Mouse (Mus musculus) macrophage (primary cell): ENCODE results near the gene Gm20765. TPM values are rescaled to one million over a fixed set of nuclear protein-coding genes. Genes with fewer than 3 reads are reported as not detected.
"Not testable (repeated sequence)": the region's sequence is repeated elsewhere in the genome, so short reads cannot be mapped to it uniquely, and the experiment has no call there.

ENCODE experiments used
- H3K27ac ChIP-seq: fragments of 350-480 bp; formaldehyde crosslinking; 2 replicates; pipeline ENCODE4 v1.9.0; 2021
- H3K36me3 ChIP-seq: fragments of 350-480 bp; formaldehyde crosslinking; 2 replicates; pipeline ENCODE4 v1.9.0; 2021; ENCODE audit errors: inconsistent target
- H3K4me3 ChIP-seq: fragments of 350-480 bp; formaldehyde crosslinking; 2 replicates; pipeline ENCODE4 v1.9.0; 2021; ENCODE audit errors: inconsistent target
- H3K79me2 ChIP-seq: fragments of 350-480 bp; formaldehyde crosslinking; 2 replicates; pipeline ENCODE4 v1.9.0; 2021; ENCODE audit errors: inconsistent target
- WGBS: methylation state at CpG from one replicate; pipeline ENCODE4 v1.1.7; 2026; ENCODE audit warnings: inconsistent platforms; ENCODE audit not compliant: missing documents; 5-methylcytosine and 5-hydroxymethylcytosine counted together
- polyA plus RNA-seq: library from polyadenylated mRNA; stranded (reverse); fragments of 250-400 nt; gene quantifications from 3 replicates; pipeline ENCODE4 v1.2.4, GENCODE M21; 2018; ENCODE audit warnings: inconsistent platforms
- total RNA-seq, 78 experiments: library from RNA; depleted of rRNA; stranded (reverse); fragments of 250-400 nt; gene quantifications; 1 replicate in 9 of 78; 2 replicates in 24 of 78; 3 replicates in 43 of 78; 4 replicates in 2 of 78; pipeline ENCODE4 v1.2.4; 2018; ENCODE audit warnings: inconsistent platforms in 56 of 78

The Gm20765 gene
- total RNA-seq (2018; cell fraction: chromatin; rRNA removed): not detected
- not detected for total RNA-seq (2018; cell fraction: cytosol; rRNA removed)
- total RNA-seq (2018; cell fraction: nucleus; rRNA removed): not detected
- polyA plus RNA-seq: not detected in 3 replicates

DNA sequence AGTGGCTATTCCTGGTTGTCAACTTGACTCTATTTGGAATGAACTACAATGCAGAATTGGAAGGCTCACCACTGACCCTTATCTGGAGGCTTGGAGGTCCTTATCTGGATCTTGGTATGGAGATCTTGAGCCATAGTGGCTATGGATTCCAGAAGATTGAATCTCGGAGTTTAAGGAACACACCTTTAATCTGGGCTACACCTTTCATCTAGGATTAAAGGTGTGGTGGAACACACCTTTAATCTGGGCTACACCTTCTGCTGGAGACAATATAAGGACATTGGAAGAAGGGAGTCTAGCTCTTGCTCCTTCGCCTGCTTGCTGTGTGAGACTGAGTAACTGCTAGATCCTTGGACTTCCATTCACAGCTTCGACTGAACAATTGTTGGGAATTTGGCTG, at the start of gene Gm20765:
Gene Gm20765, plus strand, starts transcription at position 301 of the 400 bp plus-strand sequence.
- H3K4me3 ChIP-seq, H3K79me2 ChIP-seq, H3K27ac ChIP-seq, H3K36me3 ChIP-seq: not testable (repeated sequence)
- WGBS: no CpG with 5 or more reads among the region's 3 CpGs

DNA sequence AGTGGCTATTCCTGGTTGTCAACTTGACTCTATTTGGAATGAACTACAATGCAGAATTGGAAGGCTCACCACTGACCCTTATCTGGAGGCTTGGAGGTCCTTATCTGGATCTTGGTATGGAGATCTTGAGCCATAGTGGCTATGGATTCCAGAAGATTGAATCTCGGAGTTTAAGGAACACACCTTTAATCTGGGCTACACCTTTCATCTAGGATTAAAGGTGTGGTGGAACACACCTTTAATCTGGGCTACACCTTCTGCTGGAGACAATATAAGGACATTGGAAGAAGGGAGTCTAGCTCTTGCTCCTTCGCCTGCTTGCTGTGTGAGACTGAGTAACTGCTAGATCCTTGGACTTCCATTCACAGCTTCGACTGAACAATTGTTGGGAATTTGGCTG, 42.6 kb upstream of the Gm20765 start, which contains the start of gene Gm21293:
Gene Gm21293, plus strand, starts transcription at position 301 of the 400 bp plus-strand sequence.
- H3K27ac ChIP-seq, H3K36me3 ChIP-seq, H3K79me2 ChIP-seq, H3K4me3 ChIP-seq: not testable (repeated sequence)
- no CpG with 5 or more reads among the region's 3 CpGs for WGBS

- not testable (repeated sequence) for H3K36me3 ChIP-seq, H3K4me3 ChIP-seq, H3K27ac ChIP-seq, H3K79me2 ChIP-seq
- WGBS: no CpG with 5 or more reads among the region's 3 CpGs
Observed at GRCm38 (mm10) chr10:104151197-104151596, 34.1 kb upstream of the Gm20765 start, which contains the start of gene Gm6763. Gene Gm6763, plus strand, starts transcription at chr10:104151497.

- not testable (repeated sequence) for H3K79me2 ChIP-seq, H3K27ac ChIP-seq, H3K36me3 ChIP-seq, H3K4me3 ChIP-seq
- no CpG with 5 or more reads among the region's 3 CpGs for WGBS
Observed at GRCm38 (mm10) chr10:104159706-104160105, 25.6 kb upstream of the Gm20765 start, which contains the start of gene Gm8764. Gene Gm8764, plus strand, starts transcription at chr10:104160006.

- H3K4me3 ChIP-seq, H3K79me2 ChIP-seq, H3K27ac ChIP-seq, H3K36me3 ChIP-seq: not testable (repeated sequence)
- no CpG with 5 or more reads among the region's 3 CpGs for WGBS
Observed at GRCm38 (mm10) chr10:104168215-104168614, 17.1 kb upstream of the Gm20765 start, which contains the start of gene Gm21304. Gene Gm21304, plus strand, starts transcription at chr10:104168515.

DNA sequence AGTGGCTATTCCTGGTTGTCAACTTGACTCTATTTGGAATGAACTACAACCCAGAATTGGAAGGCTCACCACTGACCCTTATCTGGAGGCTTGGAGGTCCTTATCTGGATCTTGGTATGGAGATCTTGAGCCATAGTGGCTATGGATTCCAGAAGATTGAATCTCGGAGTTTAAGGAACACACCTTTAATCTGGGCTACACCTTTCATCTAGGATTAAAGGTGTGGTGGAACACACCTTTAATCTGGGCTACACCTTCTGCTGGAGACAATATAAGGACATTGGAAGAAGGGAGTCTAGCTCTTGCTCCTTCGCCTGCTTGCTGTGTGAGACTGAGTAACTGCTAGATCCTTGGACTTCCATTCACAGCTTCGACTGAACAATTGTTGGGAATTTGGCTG, 8.6 kb upstream of the Gm20765 start, which contains the start of gene Gm21312:
Gene Gm21312, plus strand, starts transcription at position 301 of the 400 bp plus-strand sequence.
- H3K36me3 ChIP-seq, H3K4me3 ChIP-seq: not testable (repeated sequence)
- no CpG with 5 or more reads among the region's 3 CpGs for WGBS

GRCm38 (mm10) chr10:104193742-104194141, 8.4 kb downstream of the Gm20765 start, which contains the start of gene Gm4340:
Gene Gm4340, plus strand, starts transcription at chr10:104194042.
- H3K4me3 ChIP-seq, H3K79me2 ChIP-seq, H3K27ac ChIP-seq, H3K36me3 ChIP-seq: not testable (repeated sequence)
- no CpG with 5 or more reads among the region's 3 CpGs for WGBS

More for the DNA sequence above, 8.6 kb upstream of the Gm20765 start, which contains the start of gene Gm21312:
- H3K27ac ChIP-seq, H3K79me2 ChIP-seq: not testable (repeated sequence)

DNA sequence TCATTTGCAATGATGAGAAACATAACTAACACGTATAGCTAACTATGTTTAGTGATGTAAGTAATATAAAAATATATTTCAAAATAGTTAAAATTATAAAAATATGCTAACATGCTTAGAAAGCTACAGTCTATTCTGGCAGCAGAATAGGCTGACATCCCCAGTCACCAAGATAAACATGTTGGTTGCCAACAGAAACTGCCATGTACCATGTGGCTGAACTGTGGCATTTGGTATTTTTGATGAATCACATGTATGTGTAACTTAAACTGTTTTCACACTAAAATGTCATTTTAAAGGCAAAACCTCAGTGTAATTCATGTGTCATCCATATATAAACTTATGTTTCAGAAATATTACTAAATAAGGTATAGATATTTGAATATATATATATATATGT, 24.3 kb downstream of the Gm20765 start:
- no peak overlapping the region for H3K27ac ChIP-seq
- no CpG with 5 or more reads among the region's 1 CpGs for WGBS
- H3K4me3 ChIP-seq: no peak overlapping the region
- no peaks in the 10 kb centered on the region for H3K79me2 ChIP-seq
- no peaks in the 10 kb centered on the region for H3K36me3 ChIP-seq

DNA sequence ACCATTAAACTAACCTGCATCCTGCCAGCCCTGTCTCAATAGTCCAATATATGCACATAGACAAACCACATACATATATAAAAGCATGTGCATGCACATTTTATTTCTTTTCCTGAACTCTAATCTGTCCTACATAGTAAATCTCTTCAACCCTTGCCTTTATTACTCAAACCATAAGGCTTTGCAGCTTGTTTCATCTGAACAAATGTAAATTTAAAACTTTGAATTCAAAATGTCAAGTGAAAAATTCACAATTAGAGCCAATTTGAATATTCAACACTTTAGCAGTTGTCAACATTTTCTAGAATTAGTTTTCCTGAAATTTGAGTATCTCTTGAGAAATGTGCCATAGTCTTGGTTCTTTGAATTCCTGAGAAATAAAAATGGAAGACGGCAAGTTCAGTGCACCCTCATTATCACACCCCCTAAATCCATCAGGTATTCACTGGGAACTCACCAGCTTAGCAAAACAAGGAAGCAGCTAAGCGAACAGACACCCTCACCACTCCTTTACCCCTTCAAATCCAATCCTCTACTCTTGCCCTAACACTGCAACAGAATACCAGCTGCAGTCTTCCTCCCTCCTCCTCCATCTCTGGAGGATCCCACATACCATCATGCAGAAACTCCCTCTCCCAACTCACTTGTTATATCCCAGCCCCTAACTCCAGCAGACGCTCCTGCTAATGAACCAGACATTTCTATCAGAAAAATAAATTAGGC, 25.1 kb downstream of the Gm20765 start:
- no peak overlapping the region for H3K27ac ChIP-seq
- no peak overlapping the region for H3K4me3 ChIP-seq
- H3K79me2 ChIP-seq: no peaks in the 10 kb centered on the region
- H3K36me3 ChIP-seq: no peaks in the 10 kb centered on the region
- WGBS: 87% methylated on average over 3 of the region's 3 CpGs

DNA sequence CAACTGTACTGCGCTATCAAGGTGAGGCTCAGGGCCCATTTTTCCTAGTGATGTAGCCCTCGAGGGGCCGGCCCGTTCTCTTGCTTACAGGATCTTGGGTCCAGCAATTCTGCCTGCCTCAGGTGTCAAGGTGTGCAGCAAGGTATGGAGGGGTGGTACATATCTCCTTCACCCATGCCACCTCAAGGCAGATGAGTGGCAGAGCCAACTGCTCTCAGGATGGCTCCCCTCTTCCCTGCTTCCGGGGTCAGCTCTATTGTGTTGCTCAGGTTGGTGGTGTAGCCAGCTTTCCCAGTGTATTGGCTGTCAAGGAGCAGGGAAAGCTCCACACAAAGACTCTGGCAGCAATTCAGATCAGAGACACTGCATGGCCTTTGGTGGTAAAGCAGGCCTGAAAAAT, 29.2 kb downstream of the Gm20765 start:
- Histone ChIP-seq H3K4me3 (no peak overlapping the region), H3K79me2 (no peaks in the 10 kb centered on the region), H3K27ac (no peak overlapping the region), H3K36me3 (no peaks in the 10 kb centered on the region)
- WGBS: 84% methylated on average over 3 of the region's 5 CpGs

- 83% methylated on average over 6 of the region's 6 CpGs for WGBS
- Histone ChIP-seq H3K4me3 (no peak overlapping the region), H3K36me3 (no peaks in the 10 kb centered on the region), H3K79me2 (no peaks in the 10 kb centered on the region), H3K27ac (no peak overlapping the region)
Observed at GRCm38 (mm10) chr10:104220303-104221021, 35.1 kb downstream of the Gm20765 start.

Other genes with a start within 250 kb of the Gm20765 start
- gene Gm21293, start 42.5 kb upstream of the Gm20765 start, polyA plus RNA-seq: not detected in 3 replicates
- not detected in 3 replicates for gene Gm6763, start 34.0 kb upstream of the Gm20765 start, polyA plus RNA-seq
- gene Gm8764, start 25.5 kb upstream of the Gm20765 start, polyA plus RNA-seq: not detected in 3 replicates
- not detected in 3 replicates for gene Gm21304, start 17.0 kb upstream of the Gm20765 start, polyA plus RNA-seq
- gene Gm21312, start 8.5 kb upstream of the Gm20765 start, polyA plus RNA-seq: not detected in 3 replicates
- not detected in 3 replicates for gene Gm4340, start 8.5 kb downstream of the Gm20765 start, polyA plus RNA-seq